Mouse (Mus musculus) neural tube, embryonic 14.5 days (tissue): ENCODE measurements around the gene Fcna. TPM values are rescaled to one million over a fixed set of nuclear protein-coding genes. Genes with fewer than 3 reads are reported as not detected.

Experiments used
- ATAC-seq: fragments of 200-750 bp; cut with Nextera tagmentation; 2 replicates; pipeline ENCODE4 v1.8.0; 2017; ENCODE audit warnings: low read depth, mild to moderate bottlenecking, moderate TSS enrichment, moderate library complexity
- H3K27ac ChIP-seq: fragments of 300-500 bp; sonication (generic); 2 replicates; pipeline ENCODE4 v1.5.1; 2014; ENCODE audit warnings: low read depth, mild to moderate bottlenecking, control low read depth, low read length, moderate library complexity, mixed read lengths
- H3K27me3 ChIP-seq: fragments of 300-500 bp; sonication (generic); 2 replicates; pipeline ENCODE4 v1.6.1; 2014; ENCODE audit warnings: low read length; ENCODE audit not compliant: control insufficient read depth, insufficient read depth
- H3K36me3 ChIP-seq: fragments of 300-500 bp; sonication (generic); 2 replicates; pipeline ENCODE4 v1.6.1; 2014; ENCODE audit warnings: low read length, mixed read lengths; ENCODE audit not compliant: control insufficient read depth, insufficient read depth
- H3K4me1 ChIP-seq: fragments of 300-500 bp; sonication (generic); 2 replicates; pipeline ENCODE4 v1.6.1; 2014; ENCODE audit warnings: low read length; ENCODE audit not compliant: control insufficient read depth, insufficient read depth
- H3K4me2 ChIP-seq: fragments of 300-500 bp; sonication (generic); 2 replicates; pipeline ENCODE4 v1.6.1; 2014; ENCODE audit warnings: mild to moderate bottlenecking, low read depth, low read length, control low read depth
- H3K4me3 ChIP-seq: fragments of 300-500 bp; sonication (generic); 2 replicates; pipeline ENCODE4 v1.5.1; 2014; ENCODE audit warnings: low read depth, low read length, control low read depth, mixed read lengths
- H3K9ac ChIP-seq: fragments of 300-500 bp; sonication (generic); replicated peaks from 2 replicates; pipeline ENCODE4 v1.6.1; 2014; ENCODE audit warnings: low read depth, mild to moderate bottlenecking, control low read depth, low read length, mixed read lengths
- H3K9me3 ChIP-seq: fragments of 300-500 bp; sonication (generic); 2 replicates; pipeline ENCODE4 v1.6.1; 2016; ENCODE audit warnings: low read length; ENCODE audit not compliant: control insufficient read depth
- WGBS: fragments of 180-500 bp; shearing (Covaris S2); extraction: QIAGEN DNeasy Blood & Tissue Kit; methylation state at CpG from one replicate; pipeline ENCODE4 v1.1.7; 2014; 5-methylcytosine and 5-hydroxymethylcytosine counted together
- polyA plus RNA-seq: library from polyadenylated mRNA; unstranded; fragments of >200 nt; fragmentation: Nextera tagmentation; extraction: Ambion mirVana; gene quantifications from 2 replicates; pipeline ENCODE4 v1.2.1, GENCODE M21; 2014

Fcna gene
- polyA plus RNA-seq, 1 experiment from 2014 or later: 0.63 TPM

GRCm38 (mm10) chr2:25656691-25657090, 28.9 kb upstream of the Fcna start:
- Histone ChIP-seq H3K4me2 (no peak overlapping the region), H3K4me1 (no peaks in the 10 kb centered on the region), H3K27me3 (no peaks in the 10 kb centered on the region), H3K9me3 (no peaks in the 10 kb centered on the region), H3K36me3 (no peaks in the 10 kb centered on the region), H3K9ac (no peak overlapping the region), H3K27ac (no peak overlapping the region), H3K4me3 (no peak overlapping the region)
- 82% methylated on average over 4 of the region's 4 CpGs for WGBS
- no peak for ATAC-seq

DNA sequence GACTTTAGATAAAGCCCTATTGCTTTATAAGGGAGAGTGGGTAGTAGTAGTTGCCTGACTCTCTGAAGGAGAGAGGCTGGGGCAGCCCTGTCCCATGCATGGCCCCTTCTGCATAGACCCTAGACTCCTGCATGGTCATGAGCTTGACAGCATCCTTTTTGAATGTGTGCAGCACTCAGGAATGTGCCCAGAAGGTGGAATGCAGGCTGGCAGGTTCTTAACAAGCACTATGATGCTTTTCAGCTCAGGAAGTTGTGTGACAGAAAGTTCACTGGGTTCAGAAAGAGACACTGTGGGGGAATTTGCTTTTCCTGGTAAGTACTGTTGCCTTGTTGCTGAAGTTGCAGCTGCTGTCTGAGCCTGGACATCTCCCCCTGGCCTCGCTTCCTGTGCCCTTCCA, 26.7 kb upstream of the Fcna start:
- H3K9me3 ChIP-seq: no peaks in the 10 kb centered on the region
- H3K9ac ChIP-seq: no peak overlapping the region
- 47% methylated on average over 1 of the region's 1 CpGs for WGBS
- no peak overlapping the region for H3K27ac ChIP-seq
- no peak overlapping the region for H3K4me2 ChIP-seq
- no peak overlapping the region for H3K4me3 ChIP-seq
- H3K36me3 ChIP-seq: no peaks in the 10 kb centered on the region
- no peak for ATAC-seq
- no peaks in the 10 kb centered on the region for H3K4me1 ChIP-seq
- H3K27me3 ChIP-seq: no peaks in the 10 kb centered on the region

GRCm38 (mm10) chr2:25652902-25653301, 25.1 kb upstream of the Fcna start, which contains the start of gene Lcn8:
Lcn8 (plus strand) TSS chr2:25653120.
- Histone ChIP-seq H3K27ac (no peak within 1 kb of the TSS), H3K4me1 (no peaks in the 10 kb centered on the region), H3K4me3 (no peak within 1 kb of the TSS), H3K36me3 (no peaks in the 10 kb centered on the region), H3K27me3 (no peaks in the 10 kb centered on the region), H3K4me2 (no peak within 1 kb of the TSS), H3K9me3 (no peaks in the 10 kb centered on the region), H3K9ac (no peak within 1 kb of the TSS)
- ATAC-seq: no peak
- WGBS: 67% methylated on average over 2 of the region's 2 CpGs

GRCm38 (mm10) chr2:25639890-25640289, 12.1 kb upstream of the Fcna start:
- Histone ChIP-seq H3K36me3 (no peaks in the 10 kb centered on the region), H3K27ac (no peak overlapping the region), H3K27me3 (no peaks in the 10 kb centered on the region), H3K4me2 (no peak overlapping the region), H3K4me3 (no peak overlapping the region), H3K9me3 (no peaks in the 10 kb centered on the region), H3K9ac (no peak overlapping the region), H3K4me1 (no peaks in the 10 kb centered on the region)
- WGBS: 10% methylated on average over 6 of the region's 6 CpGs
- no peak for ATAC-seq

- Histone ChIP-seq H3K9ac (no peak overlapping the region), H3K9me3 (no peaks in the 10 kb centered on the region), H3K27ac (no peak overlapping the region), H3K36me3 (no peaks in the 10 kb centered on the region), H3K4me1 (no peaks in the 10 kb centered on the region), H3K4me3 (no peak overlapping the region), H3K4me2 (no peak overlapping the region), H3K27me3 (no peaks in the 10 kb centered on the region)
- 47% methylated on average over 1 of the region's 1 CpGs for WGBS
- ATAC-seq: no peak
Measured at GRCm38 (mm10) chr2:25634046-25634445, 6.2 kb upstream of the Fcna start.

DNA sequence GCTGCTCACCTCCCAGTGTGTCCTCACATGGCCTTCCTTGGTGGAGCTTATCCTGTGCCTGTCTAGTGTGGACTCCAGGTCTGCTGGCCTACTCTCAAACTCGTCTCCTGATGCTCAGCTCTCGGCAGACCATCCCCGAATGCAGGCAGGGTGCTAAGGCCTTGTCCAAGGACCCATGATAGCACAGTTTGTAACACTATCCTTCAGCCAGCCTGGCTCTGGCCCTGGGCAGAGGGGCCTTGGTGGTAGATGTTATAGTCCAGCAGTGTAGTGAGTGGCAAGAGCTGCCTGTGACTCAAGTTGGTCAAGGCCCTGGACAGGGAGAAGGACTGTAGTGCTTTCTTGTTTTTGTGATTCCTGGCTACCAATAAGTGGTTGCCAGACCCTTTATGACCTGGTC, 5.8 kb upstream of the Fcna start:
- 80% methylated on average over 3 of the region's 3 CpGs for WGBS

GRCm38 (mm10) chr2:25628738-25629137, 908 bp upstream of the Fcna start:
- Histone ChIP-seq H3K4me1 (no peaks in the 10 kb centered on the region), H3K9ac (no peak overlapping the region), H3K4me2 (no peak overlapping the region), H3K27me3 (no peaks in the 10 kb centered on the region), H3K27ac (no peak overlapping the region), H3K4me3 (no peak overlapping the region), H3K9me3 (no peaks in the 10 kb centered on the region), H3K36me3 (no peaks in the 10 kb centered on the region)
- ATAC-seq: no peak
- 46% methylated on average over 4 of the region's 4 CpGs for WGBS

More for the DNA sequence above, 5.8 kb upstream of the Fcna start:
- Histone ChIP-seq H3K9me3 (no peaks in the 10 kb centered on the region), H3K9ac (no peak overlapping the region), H3K4me1 (no peaks in the 10 kb centered on the region), H3K27ac (no peak overlapping the region), H3K36me3 (no peaks in the 10 kb centered on the region), H3K4me3 (no peak overlapping the region), H3K4me2 (no peak overlapping the region), H3K27me3 (no peaks in the 10 kb centered on the region)
- ATAC-seq: no peak

- H3K4me2 ChIP-seq: no peak overlapping the region
- no peaks in the 10 kb centered on the region for H3K27me3 ChIP-seq
- no peak overlapping the region for H3K27ac ChIP-seq
- no peaks in the 10 kb centered on the region for H3K36me3 ChIP-seq
- WGBS: 56% methylated on average over 5 of the region's 5 CpGs
- H3K4me3 ChIP-seq: no peak overlapping the region
- H3K9ac ChIP-seq: no peak overlapping the region
- H3K9me3 ChIP-seq: no peaks in the 10 kb centered on the region
- ATAC-seq: no peak
- H3K4me1 ChIP-seq: 0 out of 2 replicates have a peak, but pooled peaks cover 3% of the 10 kb centered on the region
Measured at GRCm38 (mm10) chr2:25625986-25626385, 1.8 kb downstream of the Fcna start.

GRCm38 (mm10) chr2:25621229-25622200, 6.3 kb downstream of the Fcna start, which contains the start of gene Tmem141:
Tmem141 (minus strand) TSS chr2:25622005.
- no peaks in the 10 kb centered on the region for H3K36me3 ChIP-seq
- H3K9ac ChIP-seq: peak within 1 kb of the TSS; percentile 77
- H3K4me3 ChIP-seq: peak within 1 kb of the TSS; percentile 49
- no peaks in the 10 kb centered on the region for H3K9me3 ChIP-seq
- 8% methylated on average over 34 of the region's 34 CpGs for WGBS
- H3K4me2 ChIP-seq: peak within 1 kb of the TSS; percentile 76
- peak within 1 kb of the TSS; percentile 52; the same call in 1 of the 2 replicates for H3K27ac ChIP-seq
- peak; percentile 95 for ATAC-seq
- H3K27me3 ChIP-seq: peaks cover 4% of the 10 kb centered on the region; the same call in 1 of the 2 replicates
- 0 out of 2 replicates have a peak, but pooled peaks cover 3% of the 10 kb centered on the region for H3K4me1 ChIP-seq
